Mouse (Mus musculus): ENCODE data around the gene Olfr1014. TPM values are rescaled to one million over a fixed set of nuclear protein-coding genes. Genes with fewer than 3 reads are reported as not detected.
A peak's percentile ranks its signal among the peaks of the same experiment; 100 is the strongest.

Gene Olfr1014
- not detected in 2 replicates for polyA plus RNA-seq (2015; fragmentation: Nextera tagmentation; extraction: Ambion mirVana)

- H3K9me3 ChIP-seq (replicated peaks; ENCODE audit: control insufficient read depth, low read length, poor library complexity, severe bottlenecking) = no peaks in the 10 kb centered on the region
- H3K9ac ChIP-seq (ENCODE audit: low read depth, low read length) = no peak within 1 kb of the TSS
- no peak within 1 kb of the TSS for H3K4me2 ChIP-seq (ENCODE audit: low read length)
These were observed at the start of gene Olfr1014 for GRCm38 (mm10) chr2:85772413-85772812. TSS of gene Olfr1014 (plus strand) at chr2:85772713.

GRCm38 (mm10) chr2:85725793-85726192, 46.7 kb upstream of the Olfr1014 start:
- peak; percentile 87 for ATAC-seq
- WGBS = 18% methylated on average over 3 of the region's 3 CpGs

More at GRCm38 (mm10) chr2:85772413-85772812, at the start of gene Olfr1014:
- Histone ChIP-seq H3K27ac (ENCODE audit: low read length) (no peak within 1 kb of the TSS), H3K36me3 (ENCODE audit: control insufficient read depth, insufficient read depth, low read length) (no peaks in the 10 kb centered on the region), H3K4me3 (ENCODE audit: low read depth, low read length) (no peak within 1 kb of the TSS), H3K4me1 (ENCODE audit: control insufficient read depth, insufficient read depth, low read length) (no peaks in the 10 kb centered on the region), H3K27me3 (ENCODE audit: control insufficient read depth, insufficient read depth, low read depth, low read length) (no peaks in the 10 kb centered on the region)
- no peak for ATAC-seq

GRCm38 (mm10) chr2:85753822-85754221, 18.7 kb upstream of the Olfr1014 start:
- no peak overlapping the region for H3K4me2 ChIP-seq (ENCODE audit: low read length)
- H3K9me3 ChIP-seq (replicated peaks; ENCODE audit: control insufficient read depth, low read length, poor library complexity, severe bottlenecking) = no peaks in the 10 kb centered on the region
- no peak for ATAC-seq
- no peak overlapping the region for H3K4me3 ChIP-seq (ENCODE audit: low read depth, low read length)
- WGBS = 74% methylated on average over 4 of the region's 4 CpGs
- H3K27me3 ChIP-seq (ENCODE audit: control insufficient read depth, insufficient read depth, low read depth, low read length) = no peaks in the 10 kb centered on the region
- no peaks in the 10 kb centered on the region for H3K36me3 ChIP-seq (ENCODE audit: control insufficient read depth, insufficient read depth, low read length)
- H3K9ac ChIP-seq (ENCODE audit: low read depth, low read length) = no peak overlapping the region
- H3K27ac ChIP-seq (ENCODE audit: low read length) = no peak overlapping the region
- H3K4me1 ChIP-seq (ENCODE audit: control insufficient read depth, insufficient read depth, low read length) = no peaks in the 10 kb centered on the region

More at GRCm38 (mm10) chr2:85725793-85726192, 46.7 kb upstream of the Olfr1014 start:
- H3K4me3 ChIP-seq (ENCODE audit: low read depth, low read length) = no peak overlapping the region
- no peak overlapping the region for H3K4me2 ChIP-seq (ENCODE audit: low read length)
- H3K4me1 ChIP-seq (ENCODE audit: control insufficient read depth, insufficient read depth, low read length) = no peaks in the 10 kb centered on the region
- H3K27ac ChIP-seq (ENCODE audit: low read length) = no peak overlapping the region
- H3K9ac ChIP-seq (ENCODE audit: low read depth, low read length) = no peak overlapping the region
- no peaks in the 10 kb centered on the region for H3K27me3 ChIP-seq (ENCODE audit: control insufficient read depth, insufficient read depth, low read depth, low read length)
- H3K9me3 ChIP-seq (replicated peaks; ENCODE audit: control insufficient read depth, low read length, poor library complexity, severe bottlenecking) = no peaks in the 10 kb centered on the region
- H3K36me3 ChIP-seq (ENCODE audit: control insufficient read depth, insufficient read depth, low read length) = no peaks in the 10 kb centered on the region

DNA sequence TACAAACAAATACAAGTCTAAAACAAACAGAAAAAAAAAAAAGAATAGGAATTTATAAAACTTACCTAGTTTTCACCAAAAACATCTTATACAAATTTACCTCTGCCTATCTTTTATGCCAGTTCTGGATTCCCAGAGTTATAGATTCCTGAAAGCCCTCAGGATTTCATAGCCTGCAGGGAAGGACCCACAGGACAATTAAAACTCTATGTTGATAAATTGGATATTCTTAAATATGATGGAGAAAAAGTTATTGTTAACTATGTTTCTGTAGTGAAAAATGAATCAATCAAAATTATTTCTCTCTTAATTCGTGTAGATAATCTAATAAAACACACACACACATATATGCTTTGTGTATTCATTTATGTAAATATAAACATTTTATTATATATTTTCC, 9.8 kb upstream of the Olfr1014 start, which contains the start of gene Olfr1012:
TSS of gene Olfr1012 (minus strand) at position 101 of the 400 bp plus-strand sequence.
- Histone ChIP-seq H3K36me3 (ENCODE audit: control insufficient read depth, insufficient read depth, low read length) (no peaks in the 10 kb centered on the region), H3K4me1 (ENCODE audit: control insufficient read depth, insufficient read depth, low read length) (no peaks in the 10 kb centered on the region), H3K9me3 (replicated peaks; ENCODE audit: control insufficient read depth, low read length, poor library complexity, severe bottlenecking) (no peaks in the 10 kb centered on the region), H3K9ac (ENCODE audit: low read depth, low read length) (no peak within 1 kb of the TSS), H3K4me2 (ENCODE audit: low read length) (no peak within 1 kb of the TSS), H3K4me3 (ENCODE audit: low read depth, low read length) (no peak within 1 kb of the TSS), H3K27me3 (ENCODE audit: control insufficient read depth, insufficient read depth, low read depth, low read length) (no peaks in the 10 kb centered on the region), H3K27ac (ENCODE audit: low read length) (no peak within 1 kb of the TSS)
- WGBS = 70% methylated on average over 1 of the region's 1 CpGs
- no peak for ATAC-seq

DNA sequence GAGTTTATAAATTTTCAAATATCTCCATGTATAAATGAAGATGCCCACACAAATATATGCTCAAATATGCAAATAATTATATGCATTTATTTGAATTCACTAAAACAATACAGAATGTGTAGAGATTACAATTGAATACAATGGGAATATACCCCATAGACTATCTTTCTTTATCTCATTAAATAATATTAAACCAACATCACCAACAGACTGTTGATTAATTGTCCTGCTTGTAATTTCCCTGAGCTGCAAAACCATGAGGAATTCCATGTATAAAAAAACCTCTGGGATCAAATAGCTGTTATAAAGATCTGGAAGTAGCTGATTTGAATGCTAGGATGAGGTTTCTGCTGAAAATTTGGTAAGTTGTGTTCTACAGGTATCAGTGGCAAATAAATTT, 5.7 kb upstream of the Olfr1014 start, which contains the start of gene Olfr1013:
TSS of gene Olfr1013 (plus strand) at position 301 of the 400 bp plus-strand sequence.
- no peak within 1 kb of the TSS for H3K4me3 ChIP-seq (ENCODE audit: low read depth, low read length)
- H3K27ac ChIP-seq (ENCODE audit: low read length) = no peak within 1 kb of the TSS
- no peaks in the 10 kb centered on the region for H3K27me3 ChIP-seq (ENCODE audit: control insufficient read depth, insufficient read depth, low read depth, low read length)
- H3K9me3 ChIP-seq (replicated peaks; ENCODE audit: control insufficient read depth, low read length, poor library complexity, severe bottlenecking) = no peaks in the 10 kb centered on the region
- no peaks in the 10 kb centered on the region for H3K36me3 ChIP-seq (ENCODE audit: control insufficient read depth, insufficient read depth, low read length)
- no peak for ATAC-seq
- no peak within 1 kb of the TSS for H3K9ac ChIP-seq (ENCODE audit: low read depth, low read length)
- no peaks in the 10 kb centered on the region for H3K4me1 ChIP-seq (ENCODE audit: control insufficient read depth, insufficient read depth, low read length)
- H3K4me2 ChIP-seq (ENCODE audit: low read length) = no peak within 1 kb of the TSS

GRCm38 (mm10) chr2:85781717-85782116, 9.2 kb downstream of the Olfr1014 start, which contains the start of gene Olfr1015:
TSS of gene Olfr1015 (plus strand) at chr2:85782017.
- Histone ChIP-seq H3K4me3 (ENCODE audit: low read depth, low read length) (no peak within 1 kb of the TSS), H3K4me1 (ENCODE audit: control insufficient read depth, insufficient read depth, low read length) (no peaks in the 10 kb centered on the region), H3K4me2 (ENCODE audit: low read length) (no peak within 1 kb of the TSS), H3K36me3 (ENCODE audit: control insufficient read depth, insufficient read depth, low read length) (no peaks in the 10 kb centered on the region), H3K27me3 (ENCODE audit: control insufficient read depth, insufficient read depth, low read depth, low read length) (no peaks in the 10 kb centered on the region), H3K9ac (ENCODE audit: low read depth, low read length) (no peak within 1 kb of the TSS), H3K27ac (ENCODE audit: low read length) (no peak within 1 kb of the TSS), H3K9me3 (replicated peaks; ENCODE audit: control insufficient read depth, low read length, poor library complexity, severe bottlenecking) (no peaks in the 10 kb centered on the region)
- no peak for ATAC-seq

- Histone ChIP-seq H3K9me3 (replicated peaks; ENCODE audit: control insufficient read depth, low read length, poor library complexity, severe bottlenecking) (no peaks in the 10 kb centered on the region), H3K4me1 (ENCODE audit: control insufficient read depth, insufficient read depth, low read length) (no peaks in the 10 kb centered on the region), H3K4me2 (ENCODE audit: low read length) (no peak overlapping the region), H3K36me3 (ENCODE audit: control insufficient read depth, insufficient read depth, low read length) (no peaks in the 10 kb centered on the region), H3K4me3 (ENCODE audit: low read depth, low read length) (no peak overlapping the region), H3K9ac (ENCODE audit: low read depth, low read length) (no peak overlapping the region), H3K27me3 (ENCODE audit: control insufficient read depth, insufficient read depth, low read depth, low read length) (no peaks in the 10 kb centered on the region), H3K27ac (ENCODE audit: low read length) (no peak overlapping the region)
- whole genome bisulfite sequencing = 9% methylated on average over 2 of the region's 2 CpGs
- ATAC-seq = peak; percentile 70; the same call in 1 of the 2 replicates
These were observed 19.8 kb downstream of the Olfr1014 start for GRCm38 (mm10) chr2:85792331-85792730.

- Histone ChIP-seq H3K4me3 (ENCODE audit: low read depth, low read length) (no peak within 1 kb of the TSS), H3K27ac (ENCODE audit: low read length) (no peak within 1 kb of the TSS), H3K27me3 (ENCODE audit: control insufficient read depth, insufficient read depth, low read depth, low read length) (no peaks in the 10 kb centered on the region), H3K9ac (ENCODE audit: low read depth, low read length) (no peak within 1 kb of the TSS), H3K9me3 (replicated peaks; ENCODE audit: control insufficient read depth, low read length, poor library complexity, severe bottlenecking) (no peaks in the 10 kb centered on the region), H3K36me3 (ENCODE audit: control insufficient read depth, insufficient read depth, low read length) (no peaks in the 10 kb centered on the region), H3K4me1 (ENCODE audit: control insufficient read depth, insufficient read depth, low read length) (no peaks in the 10 kb centered on the region), H3K4me2 (ENCODE audit: low read length) (no peak within 1 kb of the TSS)
- WGBS = 94% methylated on average over 2 of the region's 2 CpGs
- ATAC-seq = no peak
These were observed 29.9 kb downstream of the Olfr1014 start, which contains the start of gene Olfr1016 for GRCm38 (mm10) chr2:85802444-85802843. TSS of gene Olfr1016 (minus strand) at chr2:85802544.

DNA sequence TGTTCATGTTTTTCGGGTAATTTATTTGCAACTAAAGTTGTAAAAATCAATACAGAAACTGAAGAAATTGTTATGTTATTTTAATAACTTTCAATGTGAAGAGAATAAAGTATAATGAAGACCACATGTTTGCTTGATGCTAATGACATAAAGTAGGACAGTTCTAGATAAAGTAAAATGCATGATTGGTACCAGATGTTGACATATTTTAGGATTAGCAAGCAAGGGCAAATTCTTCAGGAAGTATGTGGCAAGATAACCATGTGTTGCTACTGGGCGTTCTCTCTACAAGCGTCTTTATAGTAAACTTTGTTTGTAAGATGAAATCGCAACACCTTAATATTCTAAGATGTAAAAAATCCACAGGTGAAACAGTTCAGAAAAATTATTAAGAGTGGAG, 32.0 kb downstream of the Olfr1014 start:
- Histone ChIP-seq H3K27me3 (ENCODE audit: control insufficient read depth, insufficient read depth, low read depth, low read length) (no peaks in the 10 kb centered on the region), H3K4me2 (ENCODE audit: low read length) (no peak overlapping the region), H3K4me3 (ENCODE audit: low read depth, low read length) (no peak overlapping the region), H3K9me3 (replicated peaks; ENCODE audit: control insufficient read depth, low read length, poor library complexity, severe bottlenecking) (no peaks in the 10 kb centered on the region), H3K27ac (ENCODE audit: low read length) (no peak overlapping the region), H3K36me3 (ENCODE audit: control insufficient read depth, insufficient read depth, low read length) (no peaks in the 10 kb centered on the region), H3K4me1 (ENCODE audit: control insufficient read depth, insufficient read depth, low read length) (no peaks in the 10 kb centered on the region), H3K9ac (ENCODE audit: low read depth, low read length) (no peak overlapping the region)
- 93% methylated on average over 4 of the region's 4 CpGs for WGBS
- no peak for ATAC-seq
